Mouse (Mus musculus) urinary bladder, postnatal 36 days (tissue): ENCODE measurements around the gene Ywhae.
A peak's percentile ranks its signal among the peaks of the same experiment; 100 is the strongest.
"Not testable (repeated sequence)": the region's sequence is repeated elsewhere in the genome, so short reads cannot be mapped to it uniquely, and the experiment has no call there.

Experiments
- DNase-seq, 2 experiments: peaks; one replicate each; pipeline ENCODE4 v3.0.0; 2022; ENCODE audit warnings: low spot score in 2 of 2, mixed read lengths in 1 of 2

The Ywhae gene

GRCm38 (mm10) chr11:75732434-75733226, at the start of gene Ywhae:
TSS of gene Ywhae (plus strand) at chr11:75732869.
- DNase-seq: peak; percentile 86 to 90

GRCm38 (mm10) chr11:75684462-75684861, 48.2 kb upstream of the Ywhae start:
- DNase-seq: no peak

GRCm38 (mm10) chr11:75684956-75685355, 47.7 kb upstream of the Ywhae start:
- DNase-seq: no peak

GRCm38 (mm10) chr11:75687343-75687993, 45.2 kb upstream of the Ywhae start:
- DNase-seq: no peak

- DNase-seq: no peak
Measured at GRCm38 (mm10) chr11:75688132-75688531, 44.5 kb upstream of the Ywhae start.

GRCm38 (mm10) chr11:75689977-75690376, 42.7 kb upstream of the Ywhae start:
- DNase-seq: no peak

- DNase-seq: no peak
Measured at GRCm38 (mm10) chr11:75691047-75691446, 41.6 kb upstream of the Ywhae start.

GRCm38 (mm10) chr11:75693570-75693969, 39.1 kb upstream of the Ywhae start:
- DNase-seq: no peak

GRCm38 (mm10) chr11:75697464-75697863, 35.2 kb upstream of the Ywhae start:
- not testable (repeated sequence) for DNase-seq

GRCm38 (mm10) chr11:75700557-75700956, 32.1 kb upstream of the Ywhae start:
- DNase-seq: no peak

- DNase-seq: no peak
Measured at GRCm38 (mm10) chr11:75702761-75703160, 29.9 kb upstream of the Ywhae start.

GRCm38 (mm10) chr11:75703748-75704147, 28.9 kb upstream of the Ywhae start:
- no peak for DNase-seq

GRCm38 (mm10) chr11:75713949-75714348, 18.7 kb upstream of the Ywhae start:
- no peak for DNase-seq

- no peak for DNase-seq
Measured at GRCm38 (mm10) chr11:75715556-75715955, 17.1 kb upstream of the Ywhae start.

GRCm38 (mm10) chr11:75716661-75717325, 15.9 kb upstream of the Ywhae start:
- DNase-seq: no peak

- no peak for DNase-seq
Measured at GRCm38 (mm10) chr11:75722339-75722738, 10.3 kb upstream of the Ywhae start.

- no peak for DNase-seq
Measured at GRCm38 (mm10) chr11:75727168-75727567, 5.5 kb upstream of the Ywhae start.

- DNase-seq: not testable (repeated sequence)
Measured at GRCm38 (mm10) chr11:75727659-75728058, 5.0 kb upstream of the Ywhae start.

- peak in 1 of 2 experiments; percentile 74 for DNase-seq
Measured at GRCm38 (mm10) chr11:75733227-75733940, 715 bp downstream of the Ywhae start.

GRCm38 (mm10) chr11:75735462-75736252, 3.0 kb downstream of the Ywhae start:
- no peak for DNase-seq

- no peak for DNase-seq
Measured at GRCm38 (mm10) chr11:75736978-75737377, 4.3 kb downstream of the Ywhae start.
